Mouse (Mus musculus) neural tube, embryonic 14.5 days (tissue): Measurements from ENCODE around the gene Slc6a6. TPM values are rescaled to one million over a fixed set of nuclear protein-coding genes. Genes with fewer than 3 reads are reported as not detected.

Experiments
- ATAC-seq: fragments of 200-750 bp; cut with Nextera tagmentation; 2 replicates; pipeline ENCODE4 v1.8.0; 2017; ENCODE audit warnings: low read depth, mild to moderate bottlenecking, moderate TSS enrichment, moderate library complexity
- H3K27ac ChIP-seq: fragments of 300-500 bp; sonication (generic); 2 replicates; pipeline ENCODE4 v1.5.1; 2014; ENCODE audit warnings: low read depth, mild to moderate bottlenecking, control low read depth, low read length, moderate library complexity, mixed read lengths
- H3K27me3 ChIP-seq: fragments of 300-500 bp; sonication (generic); 2 replicates; pipeline ENCODE4 v1.6.1; 2014; ENCODE audit warnings: low read length; ENCODE audit not compliant: control insufficient read depth, insufficient read depth
- H3K36me3 ChIP-seq: fragments of 300-500 bp; sonication (generic); 2 replicates; pipeline ENCODE4 v1.6.1; 2014; ENCODE audit warnings: low read length, mixed read lengths; ENCODE audit not compliant: control insufficient read depth, insufficient read depth
- H3K4me1 ChIP-seq: fragments of 300-500 bp; sonication (generic); 2 replicates; pipeline ENCODE4 v1.6.1; 2014; ENCODE audit warnings: low read length; ENCODE audit not compliant: control insufficient read depth, insufficient read depth
- H3K4me2 ChIP-seq: fragments of 300-500 bp; sonication (generic); 2 replicates; pipeline ENCODE4 v1.6.1; 2014; ENCODE audit warnings: mild to moderate bottlenecking, low read depth, low read length, control low read depth
- H3K4me3 ChIP-seq: fragments of 300-500 bp; sonication (generic); 2 replicates; pipeline ENCODE4 v1.5.1; 2014; ENCODE audit warnings: low read depth, low read length, control low read depth, mixed read lengths
- H3K9ac ChIP-seq: fragments of 300-500 bp; sonication (generic); replicated peaks from 2 replicates; pipeline ENCODE4 v1.6.1; 2014; ENCODE audit warnings: low read depth, mild to moderate bottlenecking, control low read depth, low read length, mixed read lengths
- H3K9me3 ChIP-seq: fragments of 300-500 bp; sonication (generic); 2 replicates; pipeline ENCODE4 v1.6.1; 2016; ENCODE audit warnings: low read length; ENCODE audit not compliant: control insufficient read depth
- WGBS: fragments of 180-500 bp; shearing (Covaris S2); extraction: QIAGEN DNeasy Blood & Tissue Kit; methylation state at CpG from one replicate; pipeline ENCODE4 v1.1.7; 2014; 5-methylcytosine and 5-hydroxymethylcytosine counted together
- polyA plus RNA-seq: library from polyadenylated mRNA; unstranded; fragments of >200 nt; fragmentation: Nextera tagmentation; extraction: Ambion mirVana; gene quantifications from 2 replicates; pipeline ENCODE4 v1.2.1, GENCODE M21; 2014

Gene Slc6a6
- polyA plus RNA-seq, 1 experiment from 2014 or later, result 100 TPM

DNA sequence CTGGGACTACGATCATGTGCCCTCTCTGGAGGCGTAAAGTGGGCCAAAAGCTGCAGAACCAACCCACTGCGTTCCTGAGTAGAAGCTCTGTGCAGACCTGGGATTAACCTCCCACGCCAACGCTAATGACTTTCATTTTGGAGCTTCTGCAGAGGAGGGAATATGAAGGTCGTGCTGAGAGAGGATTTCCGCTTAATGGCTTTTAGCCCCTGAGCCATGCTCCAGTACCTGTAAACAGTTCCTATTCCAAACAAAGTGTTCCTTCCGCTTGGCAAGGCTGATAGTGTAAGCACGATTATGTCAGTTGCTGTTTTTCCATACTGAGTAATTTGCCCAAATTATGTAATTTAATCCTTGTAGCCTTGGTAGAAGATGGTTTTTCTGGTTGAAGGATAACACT is 33.6 kb upstream of the Slc6a6 start:
- H3K27ac ChIP-seq, result no peak overlapping the region
- no peak for ATAC-seq
- H3K9me3 ChIP-seq, result no peaks in the 10 kb centered on the region
- H3K36me3 ChIP-seq, result no peaks in the 10 kb centered on the region
- WGBS, result 88% methylated on average over 9 of the region's 9 CpGs
- H3K9ac ChIP-seq, result no peak overlapping the region
- H3K4me1 ChIP-seq, result no peaks in the 10 kb centered on the region
- no peak overlapping the region for H3K4me2 ChIP-seq
- no peak overlapping the region for H3K4me3 ChIP-seq
- no peaks in the 10 kb centered on the region for H3K27me3 ChIP-seq

DNA sequence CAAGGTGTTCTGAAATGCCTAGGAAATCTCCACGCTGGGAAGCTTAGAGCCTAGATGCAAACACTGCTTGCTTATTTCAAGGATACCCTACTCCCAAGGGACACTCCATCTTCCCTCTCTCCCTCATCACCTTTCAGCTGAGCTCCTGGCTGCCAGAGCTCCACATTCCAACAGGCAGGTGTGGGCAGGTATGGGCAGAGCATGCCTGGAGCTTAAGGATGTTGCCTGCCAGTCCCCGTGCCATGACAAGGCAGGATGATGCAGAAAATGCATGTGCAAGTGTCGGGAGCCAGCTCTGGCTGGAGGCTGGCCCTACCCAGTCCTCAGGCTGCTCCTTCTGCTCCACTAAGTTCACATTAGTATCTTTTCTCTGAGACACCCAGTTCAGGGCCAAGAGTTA is 31.6 kb upstream of the Slc6a6 start:
- no peak for ATAC-seq
- 86% methylated on average over 3 of the region's 3 CpGs for WGBS

DNA sequence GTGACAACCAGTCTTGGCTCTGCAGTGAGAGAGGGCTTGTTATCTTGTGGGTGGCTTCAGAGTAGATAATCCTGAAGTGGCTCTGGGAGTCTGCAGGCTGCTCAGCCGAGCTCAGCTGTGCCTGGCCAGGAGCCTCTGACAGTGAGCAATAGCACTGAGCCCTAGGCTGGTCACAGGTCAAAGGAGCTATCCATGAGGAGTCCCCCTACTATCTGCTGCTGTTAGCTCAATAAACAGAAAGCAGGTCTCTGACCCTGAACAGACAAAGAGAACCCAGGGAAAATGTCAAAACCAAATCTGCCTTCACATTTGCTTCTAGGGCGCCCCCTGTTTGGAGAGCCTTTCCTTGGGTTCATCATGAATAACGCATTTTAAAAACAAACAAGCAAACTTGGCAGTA is 28.6 kb upstream of the Slc6a6 start:
- Histone ChIP-seq H3K4me1 (no peaks in the 10 kb centered on the region), H3K36me3 (no peaks in the 10 kb centered on the region), H3K27me3 (no peaks in the 10 kb centered on the region), H3K9ac (no peak overlapping the region), H3K4me2 (no peak overlapping the region), H3K4me3 (no peak overlapping the region), H3K27ac (no peak overlapping the region), H3K9me3 (no peaks in the 10 kb centered on the region)
- WGBS, result 54% methylated on average over 3 of the region's 3 CpGs
- no peak for ATAC-seq

More for the DNA sequence above, 31.6 kb upstream of the Slc6a6 start:
- H3K4me3 ChIP-seq, result no peak overlapping the region
- H3K27ac ChIP-seq, result no peak overlapping the region
- H3K36me3 ChIP-seq, result no peaks in the 10 kb centered on the region
- no peaks in the 10 kb centered on the region for H3K27me3 ChIP-seq
- no peaks in the 10 kb centered on the region for H3K4me1 ChIP-seq
- no peaks in the 10 kb centered on the region for H3K9me3 ChIP-seq
- no peak overlapping the region for H3K9ac ChIP-seq
- H3K4me2 ChIP-seq, result no peak overlapping the region

DNA sequence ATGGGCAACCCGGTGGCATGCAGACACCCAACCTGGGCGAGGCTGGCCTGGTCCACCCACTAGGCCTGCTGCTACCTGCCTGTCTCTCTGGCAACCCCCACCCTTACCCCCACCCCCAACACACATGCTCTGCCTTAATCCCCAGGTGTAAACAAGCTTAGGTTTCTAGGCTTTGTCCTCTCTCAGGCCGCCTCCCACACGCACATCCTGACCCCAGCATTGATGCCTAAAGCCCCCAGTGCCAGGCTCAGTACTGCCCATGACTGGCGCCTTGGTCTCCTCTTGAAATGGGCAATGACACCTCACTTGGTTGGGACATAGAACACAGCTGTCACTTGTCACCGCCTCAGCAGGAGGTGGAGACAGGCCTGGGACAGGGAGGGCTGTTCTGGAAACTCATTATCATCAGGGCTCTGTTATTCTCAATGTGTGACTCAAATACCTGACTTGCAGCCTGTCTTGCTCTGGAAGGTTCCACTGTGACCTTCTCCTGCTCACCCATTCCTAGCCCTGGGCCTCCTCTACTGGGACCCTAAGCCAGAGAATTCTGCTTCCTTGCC is 27.9 kb upstream of the Slc6a6 start:
- Histone ChIP-seq H3K36me3 (no peaks in the 10 kb centered on the region), H3K9me3 (no peaks in the 10 kb centered on the region), H3K4me2 (no peak overlapping the region), H3K9ac (no peak overlapping the region), H3K27me3 (no peaks in the 10 kb centered on the region), H3K4me3 (no peak overlapping the region), H3K4me1 (no peaks in the 10 kb centered on the region), H3K27ac (no peak overlapping the region)
- no peak for ATAC-seq
- WGBS, result 63% methylated on average over 6 of the region's 6 CpGs

DNA sequence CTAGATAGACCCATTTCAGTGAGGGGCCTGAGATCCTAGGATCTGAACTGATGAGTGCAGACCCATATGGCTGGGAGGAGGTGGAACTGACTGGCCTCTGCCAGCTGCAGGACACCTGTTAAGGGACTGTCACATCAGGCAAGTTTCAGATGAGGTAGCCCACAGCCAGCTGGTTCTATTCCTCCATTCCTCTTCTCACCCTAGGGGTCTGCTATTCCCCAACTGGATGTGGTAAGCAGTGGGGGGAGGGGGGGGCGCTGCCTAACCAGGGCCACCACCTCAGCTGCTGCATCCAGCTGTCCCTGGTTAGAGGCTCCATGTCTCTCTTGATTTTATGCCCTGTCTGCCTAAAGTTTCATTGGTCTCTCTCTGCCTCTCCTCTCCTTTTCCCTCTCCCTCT is 25.6 kb upstream of the Slc6a6 start:
- Histone ChIP-seq H3K9me3 (no peaks in the 10 kb centered on the region), H3K27me3 (no peaks in the 10 kb centered on the region), H3K4me3 (no peak overlapping the region), H3K27ac (no peak overlapping the region), H3K9ac (no peak overlapping the region), H3K36me3 (no peaks in the 10 kb centered on the region), H3K4me1 (no peaks in the 10 kb centered on the region), H3K4me2 (no peak overlapping the region)
- 55% methylated on average over 1 of the region's 1 CpGs for WGBS
- ATAC-seq, result no peak

DNA sequence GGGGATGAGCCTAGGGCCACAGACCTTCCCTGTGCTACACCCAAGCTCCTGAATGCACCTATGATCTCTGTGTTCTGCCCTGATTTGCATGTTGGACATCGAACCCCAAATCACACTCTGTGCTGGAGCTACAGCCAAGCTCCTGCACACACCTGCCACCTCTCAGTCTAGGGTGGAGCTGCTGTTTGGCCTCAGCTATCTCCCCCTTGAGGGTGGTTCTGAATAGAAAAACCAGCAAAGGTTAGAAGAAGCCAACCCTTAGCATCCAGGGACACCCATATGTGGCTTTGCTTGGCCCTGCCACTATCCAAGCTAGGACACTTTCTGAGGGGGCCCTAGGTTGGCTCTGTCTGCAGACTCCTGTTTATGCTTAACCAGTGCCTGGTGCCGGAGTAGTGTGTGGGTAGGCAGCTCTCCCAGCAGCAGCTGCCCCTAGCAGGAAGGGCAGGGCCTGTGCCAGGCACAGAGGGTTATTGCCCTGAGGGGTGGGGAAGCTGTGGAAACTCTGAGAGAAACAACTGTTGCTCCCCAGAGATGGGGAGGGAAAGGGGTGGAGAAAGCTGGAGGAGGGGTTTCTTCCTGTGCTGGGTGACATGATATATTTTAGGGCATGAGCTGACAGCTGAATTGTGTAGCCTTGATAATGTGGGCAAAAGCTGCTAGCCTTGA is 23.9 kb upstream of the Slc6a6 start:
- 46% methylated on average over 2 of the region's 2 CpGs for WGBS
- Histone ChIP-seq H3K9me3 (no peaks in the 10 kb centered on the region), H3K9ac (no peak overlapping the region), H3K27ac (no peak overlapping the region), H3K36me3 (no peaks in the 10 kb centered on the region), H3K4me1 (no peaks in the 10 kb centered on the region), H3K4me2 (no peak overlapping the region), H3K4me3 (no peak overlapping the region), H3K27me3 (no peaks in the 10 kb centered on the region)
- no peak for ATAC-seq

DNA sequence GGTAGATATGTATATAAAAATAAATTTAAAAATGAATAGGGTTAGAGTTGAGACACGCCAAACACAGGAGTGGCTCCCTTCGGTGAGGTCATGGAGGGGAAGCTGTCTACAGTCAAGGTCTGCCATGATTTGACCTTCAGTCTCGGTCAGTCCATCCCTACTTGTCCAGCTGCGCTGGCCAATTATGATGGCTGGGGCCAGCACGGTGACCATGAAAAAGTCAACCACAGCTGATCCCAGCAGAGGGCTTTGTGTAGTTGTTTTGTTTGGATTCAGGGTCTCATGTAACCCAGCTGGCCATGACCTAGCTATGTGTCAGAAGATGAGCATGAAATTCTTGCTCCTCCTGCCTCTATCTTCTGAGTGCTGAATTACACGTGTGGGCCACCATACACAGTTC is 21.6 kb upstream of the Slc6a6 start:
- Histone ChIP-seq H3K4me2 (no peak overlapping the region), H3K36me3 (no peaks in the 10 kb centered on the region), H3K4me1 (no peaks in the 10 kb centered on the region), H3K27ac (no peak overlapping the region), H3K9me3 (no peaks in the 10 kb centered on the region), H3K4me3 (no peak overlapping the region), H3K27me3 (no peaks in the 10 kb centered on the region), H3K9ac (no peak overlapping the region)
- 86% methylated on average over 6 of the region's 6 CpGs for WGBS
- ATAC-seq, result no peak

DNA sequence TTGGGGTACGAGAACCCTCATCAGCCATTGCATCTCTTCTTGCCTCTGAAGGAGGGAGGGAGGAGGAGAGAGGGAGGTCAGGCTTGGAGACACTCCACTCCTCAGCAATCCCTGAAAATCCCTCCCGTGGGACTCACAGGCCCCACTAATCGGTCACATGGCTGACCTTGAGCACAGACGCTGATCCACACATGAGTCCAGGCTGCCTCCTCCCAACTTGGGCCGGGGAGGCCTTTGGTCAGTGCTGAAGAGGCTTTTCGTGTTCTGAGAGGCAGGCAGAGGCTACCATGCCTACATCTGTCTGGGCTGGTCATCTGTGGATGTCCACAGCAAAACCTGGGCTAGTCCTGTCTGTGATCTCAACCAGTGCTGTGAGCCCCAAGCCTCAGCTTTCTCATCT is 20.2 kb upstream of the Slc6a6 start:
- H3K4me2 ChIP-seq, result no peak overlapping the region
- H3K36me3 ChIP-seq, result no peaks in the 10 kb centered on the region
- no peaks in the 10 kb centered on the region for H3K27me3 ChIP-seq
- H3K4me3 ChIP-seq, result no peak overlapping the region
- no peaks in the 10 kb centered on the region for H3K4me1 ChIP-seq
- no peak overlapping the region for H3K9ac ChIP-seq
- no peak overlapping the region for H3K27ac ChIP-seq
- no peaks in the 10 kb centered on the region for H3K9me3 ChIP-seq
- ATAC-seq, result no peak
- 80% methylated on average over 6 of the region's 6 CpGs for WGBS

DNA sequence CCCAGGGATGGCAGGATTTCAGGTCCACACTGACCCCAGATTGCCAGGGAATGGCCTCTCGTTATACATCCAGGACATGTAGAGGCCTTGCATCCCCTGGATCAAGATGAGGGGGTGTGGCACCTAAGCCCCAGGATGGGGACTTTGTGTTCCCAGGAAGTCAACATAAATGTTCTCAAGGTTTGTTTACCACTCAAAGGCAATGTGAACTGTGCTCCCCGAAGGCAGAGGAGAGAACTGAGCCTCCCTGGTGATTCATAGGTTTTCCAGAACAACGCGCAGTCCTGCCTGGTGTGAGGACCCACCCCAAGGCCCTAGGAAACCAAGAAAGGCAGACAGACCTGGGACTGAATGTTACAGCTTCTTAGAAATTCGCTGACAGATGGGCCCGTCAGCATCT is 18.6 kb upstream of the Slc6a6 start:
- no peak overlapping the region for H3K9ac ChIP-seq
- no peaks in the 10 kb centered on the region for H3K9me3 ChIP-seq
- ATAC-seq, result no peak
- H3K27me3 ChIP-seq, result no peaks in the 10 kb centered on the region
- no peak overlapping the region for H3K4me3 ChIP-seq
- no peak overlapping the region for H3K27ac ChIP-seq
- no peaks in the 10 kb centered on the region for H3K4me1 ChIP-seq
- no peaks in the 10 kb centered on the region for H3K36me3 ChIP-seq
- WGBS, result 89% methylated on average over 6 of the region's 6 CpGs
- H3K4me2 ChIP-seq, result no peak overlapping the region
